Mouse (Mus musculus) liver, adult (tissue): ENCODE data around the gene Ppfibp1.

Source experiments
- GATA4 ChIP-seq: IDR thresholded peaks from 2 replicates; pipeline ENCODE4 v1.6.1; 2014; ENCODE audit warnings: mild to moderate bottlenecking, low read length; ENCODE audit not compliant: insufficient replicate concordance

Gene Ppfibp1

GRCm38 (mm10) chr6:146976446-146976845 lies 88.2 kb downstream of the Ppfibp1 start:
- no peak for TF ChIP-seq GATA4

- TF ChIP-seq GATA4, result no peak
Observed at GRCm38 (mm10) chr6:146978691-146979114, 90.4 kb downstream of the Ppfibp1 start.

DNA sequence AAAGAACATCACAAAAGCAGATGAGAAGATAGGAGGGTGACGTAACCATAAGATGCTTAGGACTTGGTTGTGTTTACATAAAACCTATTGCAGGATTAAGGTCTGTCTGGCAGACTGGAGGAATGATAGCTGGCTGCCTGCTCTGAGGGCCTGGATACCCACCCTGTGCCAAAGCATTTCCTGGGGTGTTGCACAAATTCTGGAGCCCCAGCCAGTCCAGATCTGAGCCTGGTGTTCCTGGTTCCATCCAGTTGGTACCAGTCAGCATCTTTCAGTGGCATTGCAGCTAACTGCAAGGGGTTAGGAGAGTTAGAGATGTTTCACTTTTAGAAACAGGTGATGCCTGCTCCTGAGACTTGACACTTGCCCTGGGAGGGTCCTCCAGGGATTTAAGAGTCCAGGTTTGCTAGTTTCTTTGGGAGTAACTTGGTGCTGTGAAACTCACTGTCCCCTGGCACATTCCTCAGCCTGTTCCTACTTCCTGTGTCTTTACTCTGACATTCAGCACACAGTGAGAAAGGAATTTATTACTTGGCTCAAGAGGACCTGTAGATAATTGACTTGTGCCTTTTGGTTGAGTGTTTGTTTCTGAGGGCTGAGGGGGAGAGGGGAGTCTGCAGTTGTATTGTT lies 90.9 kb downstream of the Ppfibp1 start:
- TF ChIP-seq GATA4, result no peak

DNA sequence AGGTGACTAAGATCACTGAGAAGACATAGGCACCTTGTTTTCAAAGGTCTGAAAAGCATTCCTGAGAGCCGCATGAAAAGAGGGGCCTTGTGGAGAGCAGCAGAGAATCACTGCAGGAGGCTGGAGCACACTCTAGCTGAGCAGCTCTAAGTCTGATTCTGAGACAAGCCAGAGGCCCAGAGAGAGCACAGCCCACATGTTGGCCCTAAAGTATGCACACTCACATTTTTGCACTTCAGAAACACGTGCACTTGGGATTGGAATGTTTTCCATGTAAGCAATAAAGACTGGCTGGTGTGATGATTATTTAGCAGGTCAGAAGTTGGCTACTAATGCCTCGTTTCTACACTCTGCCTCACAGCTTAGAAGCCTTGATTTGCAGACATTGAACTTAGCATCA lies 91.7 kb downstream of the Ppfibp1 start:
- no peak for TF ChIP-seq GATA4

GRCm38 (mm10) chr6:146981249-146981835 lies 93.1 kb downstream of the Ppfibp1 start:
- no peak for TF ChIP-seq GATA4

GRCm38 (mm10) chr6:146984569-146984968 lies 96.3 kb downstream of the Ppfibp1 start:
- TF ChIP-seq GATA4, result no peak

DNA sequence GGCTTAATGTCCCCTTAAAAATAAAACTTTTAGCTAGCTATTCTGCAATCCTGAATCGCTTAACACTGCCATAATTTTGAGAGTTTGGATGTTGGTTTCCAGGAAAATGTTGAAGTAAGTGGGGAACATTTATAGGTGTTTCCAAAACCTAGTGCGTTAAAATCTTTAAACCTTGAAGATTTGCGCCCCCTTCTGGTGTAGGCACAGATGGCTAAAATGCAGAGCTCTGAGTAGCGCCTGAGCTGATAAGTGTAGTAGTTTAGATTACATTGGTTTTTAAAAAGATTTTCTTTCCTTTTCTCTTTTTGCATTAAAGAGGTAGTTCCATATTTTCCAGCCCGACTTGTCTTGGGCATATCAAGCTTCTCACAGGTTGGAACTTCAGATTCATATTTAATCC lies 105.9 kb downstream of the Ppfibp1 start:
- TF ChIP-seq GATA4, result no peak

- TF ChIP-seq GATA4, result no peak
Observed at GRCm38 (mm10) chr6:146995391-146995790, 107.1 kb downstream of the Ppfibp1 start.

GRCm38 (mm10) chr6:146995878-146996277 lies 107.6 kb downstream of the Ppfibp1 start:
- TF ChIP-seq GATA4, result no peak

DNA sequence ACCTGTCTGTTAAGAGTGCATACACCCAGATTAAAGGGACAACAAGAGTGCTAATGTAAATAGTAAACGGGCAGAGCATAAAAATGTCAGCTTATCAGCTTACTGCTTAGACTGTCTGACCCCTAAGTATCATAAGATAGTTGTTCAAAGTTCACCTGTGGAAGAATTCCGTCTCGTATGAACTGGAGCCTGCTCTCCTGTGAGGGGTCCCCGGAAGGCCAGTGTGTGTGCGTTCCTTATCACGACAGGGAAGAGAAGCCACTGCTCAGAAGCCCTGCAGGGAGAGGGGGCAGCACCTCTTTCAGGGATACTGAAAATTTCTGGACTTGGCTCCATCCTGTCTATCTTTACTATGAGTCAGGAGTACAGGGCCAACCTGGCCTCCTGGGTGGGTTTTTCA lies 108.7 kb downstream of the Ppfibp1 start:
- TF ChIP-seq GATA4, result no peak

DNA sequence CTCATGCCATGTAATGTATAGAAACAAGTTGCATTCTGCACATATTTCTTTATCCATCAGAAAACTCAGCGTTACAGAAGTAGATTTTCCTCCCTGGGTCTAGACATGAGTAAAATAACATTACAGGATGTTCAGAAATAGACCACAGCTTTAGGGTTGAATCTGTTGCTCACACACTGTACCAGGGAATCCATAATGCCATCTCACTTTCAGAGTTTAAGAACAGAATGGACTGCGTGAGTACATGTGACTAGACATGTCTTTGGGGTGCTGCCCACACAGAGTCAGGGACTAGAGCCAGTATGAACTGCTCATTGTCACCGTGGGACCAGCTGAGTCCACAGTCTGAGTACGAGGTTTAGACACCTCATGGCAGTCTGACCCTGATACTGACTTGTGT lies 110.4 kb downstream of the Ppfibp1 start:
- TF ChIP-seq GATA4, result no peak

GRCm38 (mm10) chr6:146999302-146999701 lies 111.0 kb downstream of the Ppfibp1 start:
- TF ChIP-seq GATA4, result no peak

DNA sequence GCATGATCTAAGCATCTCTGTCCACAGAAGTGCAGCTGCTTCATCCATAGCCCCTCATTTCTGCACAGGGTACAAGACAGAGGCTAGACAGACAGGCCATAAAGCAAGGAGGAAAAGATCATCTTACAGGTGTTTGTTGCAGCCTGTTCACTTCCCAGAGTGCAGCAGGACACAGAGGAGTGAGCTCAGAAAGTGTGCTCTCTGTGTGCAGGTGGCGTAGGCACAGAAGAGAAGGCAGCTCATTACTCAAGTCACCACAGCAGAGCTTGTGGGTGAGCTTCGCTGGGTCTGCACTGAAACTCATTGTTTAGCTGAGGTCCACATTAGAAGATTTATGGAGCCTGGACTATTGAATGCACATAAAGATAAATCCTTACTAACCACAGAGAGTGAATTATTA lies 111.5 kb downstream of the Ppfibp1 start:
- no peak for TF ChIP-seq GATA4

- TF ChIP-seq GATA4, result no peak
Observed at GRCm38 (mm10) chr6:147008148-147008547, 119.9 kb downstream of the Ppfibp1 start.

GRCm38 (mm10) chr6:147010358-147010757 lies 122.1 kb downstream of the Ppfibp1 start:
- TF ChIP-seq GATA4, result no peak

DNA sequence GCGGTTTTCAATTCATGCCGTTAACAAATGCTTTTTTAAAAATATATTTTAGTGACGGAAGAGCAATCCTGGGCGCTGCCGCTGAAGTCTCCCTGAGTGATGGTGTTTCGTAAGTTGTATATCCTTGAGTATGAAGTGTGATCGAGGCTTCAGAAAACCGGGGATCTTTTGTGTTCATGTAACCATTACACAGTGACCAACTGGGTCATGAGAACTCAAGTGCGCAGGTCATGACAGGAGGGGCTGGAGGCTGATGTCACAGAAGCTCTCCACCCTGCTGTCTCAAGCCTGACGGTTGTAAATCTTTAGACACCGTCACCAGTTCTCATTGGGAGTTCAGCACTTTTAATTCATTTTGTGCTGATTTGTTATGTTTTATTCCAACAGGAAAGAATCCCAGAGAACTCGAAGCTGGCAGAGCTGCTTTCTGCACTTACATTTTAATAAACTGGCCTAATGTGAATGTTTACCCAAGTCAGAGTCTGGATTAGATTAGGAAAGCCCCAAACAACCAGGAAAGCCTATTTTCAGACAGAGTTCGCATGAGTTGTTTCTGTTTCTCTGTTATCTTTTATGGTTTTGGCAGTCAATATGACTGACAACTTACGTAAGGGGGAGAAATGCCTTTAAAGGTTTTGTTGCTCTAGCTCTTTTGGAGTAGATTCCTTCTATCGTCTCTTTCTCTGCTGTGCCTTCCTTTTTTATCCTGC lies 122.7 kb downstream of the Ppfibp1 start:
- peak; percentile 38; the same call in 1 of the 2 replicates for TF ChIP-seq GATA4

- TF ChIP-seq GATA4, result no peak
Observed at GRCm38 (mm10) chr6:147011555-147011954, 123.3 kb downstream of the Ppfibp1 start.

DNA sequence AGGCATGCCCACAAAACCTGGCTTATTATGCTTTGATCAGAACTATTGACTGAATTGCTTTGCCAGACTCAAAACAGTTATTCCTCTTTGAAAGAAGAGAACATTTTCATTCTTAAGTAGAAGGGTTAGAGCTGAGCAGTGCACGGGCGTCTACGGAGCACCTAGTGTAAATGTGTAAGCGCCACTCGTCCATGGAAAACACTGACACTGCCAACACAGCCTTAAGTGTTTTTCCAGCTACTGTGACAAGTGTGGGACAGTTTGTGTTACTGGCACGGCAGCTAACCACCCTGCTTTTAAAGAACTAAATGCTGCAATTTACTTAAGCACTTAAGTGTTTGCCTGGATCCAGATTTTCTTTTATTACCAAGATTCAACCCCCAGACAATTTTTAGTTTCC lies 123.7 kb downstream of the Ppfibp1 start:
- TF ChIP-seq GATA4, result no peak
